Mouse (Mus musculus): ENCODE measurements at regions not wholly inside any gene's neighbourhood (a gene's known extent, or its start where the extent isn't known, plus 50 kb on each side); places are given as distances from the start of the nearest gene placed in this dataset.

- 0 out of 2 replicates have a peak, but pooled peaks cover 5% of the 10 kb centered on the region for H3K4me1 ChIP-seq (ENCODE audit: control insufficient read depth, insufficient read depth, low read length)
- no peaks in the 10 kb centered on the region for H3K36me3 ChIP-seq (ENCODE audit: control insufficient read depth, insufficient read depth, low read length)
- no peak overlapping the region for H3K9ac ChIP-seq (ENCODE audit: low read depth, low read length, severe bottlenecking)
- H3K9me3 ChIP-seq (ENCODE audit: control insufficient read depth, low read length), result no peaks in the 10 kb centered on the region
- no peak overlapping the region for H3K27ac ChIP-seq (replicated peaks; ENCODE audit: low read depth, low read length)
- H3K4me3 ChIP-seq (replicated peaks; ENCODE audit: low read length), result no peak overlapping the region
- H3K4me2 ChIP-seq (replicated peaks; ENCODE audit: low read depth, low read length, severe bottlenecking), result no peak overlapping the region
- ATAC-seq (ENCODE audit: low FRiP score, low read depth) (no peak), DNase-seq (ENCODE audit: low spot score) (no peak)
- WGBS, result 40% methylated on average over 5 of the region's 5 CpGs
- H3K27me3 ChIP-seq (ENCODE audit: control insufficient read depth, insufficient read depth, low read length), result no peaks in the 10 kb centered on the region
- no peak for TF ChIP-seq POLR2A (IDR thresholded peaks at IDR 0.05; ENCODE audit: borderline replicate concordance, extremely low read depth, insufficient read depth, insufficient read length)
Measured at GRCm38 (mm10) chr19:60384721-60385120, 83.4 kb downstream of the Prlhr start.

GRCm38 (mm10) chr19:60382661-60383060 lies 85.4 kb downstream of the Prlhr start:
- Histone ChIP-seq H3K36me3 (ENCODE audit: control insufficient read depth, insufficient read depth, low read length) (no peaks in the 10 kb centered on the region), H3K4me1 (ENCODE audit: control insufficient read depth, insufficient read depth, low read length) (0 out of 2 replicates have a peak, but pooled peaks cover 5% of the 10 kb centered on the region), H3K4me3 (replicated peaks; ENCODE audit: low read length) (no peak overlapping the region), H3K4me2 (replicated peaks; ENCODE audit: low read depth, low read length, severe bottlenecking) (no peak overlapping the region), H3K9ac (ENCODE audit: low read depth, low read length, severe bottlenecking) (no peak overlapping the region), H3K9me3 (ENCODE audit: control insufficient read depth, low read length) (no peaks in the 10 kb centered on the region), H3K27ac (replicated peaks; ENCODE audit: low read depth, low read length) (no peak overlapping the region), H3K27me3 (ENCODE audit: control insufficient read depth, insufficient read depth, low read length) (no peaks in the 10 kb centered on the region)
- no peak for TF ChIP-seq POLR2A (IDR thresholded peaks at IDR 0.05; ENCODE audit: borderline replicate concordance, extremely low read depth, insufficient read depth, insufficient read length)
- ATAC-seq (ENCODE audit: low FRiP score, low read depth) (no peak), DNase-seq (ENCODE audit: low spot score) (no peak)

- no peak overlapping the region for H3K4me3 ChIP-seq (replicated peaks; ENCODE audit: low read length)
- no peak overlapping the region for H3K27ac ChIP-seq (replicated peaks; ENCODE audit: low read depth, low read length)
- no peaks in the 10 kb centered on the region for H3K36me3 ChIP-seq (ENCODE audit: control insufficient read depth, insufficient read depth, low read length)
- 86% methylated on average over 2 of the region's 2 CpGs for WGBS
- ATAC-seq (ENCODE audit: low FRiP score, low read depth) (no peak), DNase-seq (ENCODE audit: low spot score) (no peak)
- H3K9me3 ChIP-seq (ENCODE audit: control insufficient read depth, low read length), result no peaks in the 10 kb centered on the region
- no peak for TF ChIP-seq POLR2A (IDR thresholded peaks at IDR 0.05; ENCODE audit: borderline replicate concordance, extremely low read depth, insufficient read depth, insufficient read length)
- no peak overlapping the region for H3K9ac ChIP-seq (ENCODE audit: low read depth, low read length, severe bottlenecking)
- H3K27me3 ChIP-seq (ENCODE audit: control insufficient read depth, insufficient read depth, low read length), result no peaks in the 10 kb centered on the region
- H3K4me1 ChIP-seq (ENCODE audit: control insufficient read depth, insufficient read depth, low read length), result no peaks in the 10 kb centered on the region
- no peak overlapping the region for H3K4me2 ChIP-seq (replicated peaks; ENCODE audit: low read depth, low read length, severe bottlenecking)
Measured at GRCm38 (mm10) chr19:60379030-60379605, 89.0 kb downstream of the Prlhr start.

- 34% methylated on average over 4 of the region's 4 CpGs for WGBS
- Histone ChIP-seq H3K4me3 (replicated peaks; ENCODE audit: low read length) (no peak overlapping the region), H3K4me1 (ENCODE audit: control insufficient read depth, insufficient read depth, low read length) (no peaks in the 10 kb centered on the region), H3K9ac (ENCODE audit: low read depth, low read length, severe bottlenecking) (no peak overlapping the region), H3K27me3 (ENCODE audit: control insufficient read depth, insufficient read depth, low read length) (no peaks in the 10 kb centered on the region), H3K36me3 (ENCODE audit: control insufficient read depth, insufficient read depth, low read length) (no peaks in the 10 kb centered on the region), H3K4me2 (replicated peaks; ENCODE audit: low read depth, low read length, severe bottlenecking) (no peak overlapping the region), H3K27ac (replicated peaks; ENCODE audit: low read depth, low read length) (no peak overlapping the region), H3K9me3 (ENCODE audit: control insufficient read depth, low read length) (no peaks in the 10 kb centered on the region)
- no peak for DNase-seq (ENCODE audit: low spot score)
- TF ChIP-seq POLR2A (IDR thresholded peaks at IDR 0.05; ENCODE audit: borderline replicate concordance, extremely low read depth, insufficient read depth, insufficient read length), result no peak
- ATAC-seq (ENCODE audit: low FRiP score, low read depth), result no peak
Measured at GRCm38 (mm10) chr19:60363988-60364599, 104.0 kb downstream of the Prlhr start.

- ATAC-seq (ENCODE audit: low FRiP score, low read depth) (no peak), DNase-seq (ENCODE audit: low spot score) (no peak)
- H3K27me3 ChIP-seq (ENCODE audit: control insufficient read depth, insufficient read depth, low read length), result no peaks in the 10 kb centered on the region
- H3K9ac ChIP-seq (ENCODE audit: low read depth, low read length, severe bottlenecking), result no peak overlapping the region
- no peak overlapping the region for H3K4me2 ChIP-seq (replicated peaks; ENCODE audit: low read depth, low read length, severe bottlenecking)
- 93% methylated on average over 12 of the region's 12 CpGs for WGBS
- no peak overlapping the region for H3K27ac ChIP-seq (replicated peaks; ENCODE audit: low read depth, low read length)
- no peaks in the 10 kb centered on the region for H3K36me3 ChIP-seq (ENCODE audit: control insufficient read depth, insufficient read depth, low read length)
- no peak for TF ChIP-seq POLR2A (IDR thresholded peaks at IDR 0.05; ENCODE audit: borderline replicate concordance, extremely low read depth, insufficient read depth, insufficient read length)
- no peak overlapping the region for H3K4me3 ChIP-seq (replicated peaks; ENCODE audit: low read length)
- no peaks in the 10 kb centered on the region for H3K4me1 ChIP-seq (ENCODE audit: control insufficient read depth, insufficient read depth, low read length)
- H3K9me3 ChIP-seq (ENCODE audit: control insufficient read depth, low read length), result no peaks in the 10 kb centered on the region
Measured at GRCm38 (mm10) chr19:60344911-60345310, 118.4 kb upstream of the Fam204a start.
